Mouse (Mus musculus) G1E (cell line): ENCODE data around the gene Med13l.

Experiments used
- CTCF ChIP-seq: IDR thresholded peaks from 2 replicates; pipeline ENCODE4 v1.5.1; 2012; ENCODE audit warnings: low read depth, low read length, inconsistent platforms, mixed read lengths
- GATA1 ChIP-seq: IDR thresholded peaks from 2 replicates; pipeline ENCODE4 v1.6.1; 2012; ENCODE audit warnings: borderline replicate concordance, low read length, inconsistent platforms, mixed read lengths
- POLR2AphosphoS5 ChIP-seq: IDR thresholded peaks from 2 replicates; pipeline ENCODE4 v1.6.1; 2012; ENCODE audit warnings: low read depth, low read length, inconsistent platforms; ENCODE audit not compliant: insufficient replicate concordance

DNA sequence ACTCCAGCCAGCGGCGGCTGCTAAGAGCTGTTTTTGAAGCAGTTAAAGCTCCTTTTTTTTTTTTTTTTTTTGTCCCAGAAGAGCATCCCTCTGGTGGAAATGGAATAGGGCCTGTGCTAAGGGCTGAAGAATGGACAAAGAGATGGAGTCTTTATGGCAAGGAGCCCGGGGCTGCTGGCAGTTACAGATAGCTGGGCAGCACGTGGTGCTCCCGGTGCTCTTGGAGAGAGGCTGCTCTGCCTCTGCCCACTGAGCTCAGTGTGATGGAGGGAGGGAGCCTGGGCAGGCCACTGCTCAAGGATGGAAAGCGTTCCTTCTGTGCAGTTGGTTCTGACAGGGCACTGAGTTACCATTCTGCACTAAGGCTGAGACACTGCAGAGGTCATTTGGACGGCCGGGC, 53.6 kb downstream of the Med13l start:
- TF ChIP-seq CTCF = no peak
- TF ChIP-seq GATA1 = no peak
- no peak for TF ChIP-seq POLR2AphosphoS5
